Mouse (Mus musculus) regulatory T cell (primary cell): ENCODE measurements at regions not wholly inside any gene's neighbourhood (a gene's known extent, or its start where the extent isn't known, plus 50 kb on each side); places are given as distances from the start of the nearest gene placed in this dataset.

Experiments used
- in situ Hi-C: fragments of 300-600 bp; cut with MboI, MseI; formaldehyde crosslinking; loops from one replicate; pipeline ENCODE4 v1.15.1; 2025; ENCODE audit warnings: high pct_unique_total_duplicates

- in situ Hi-C loops = no loop called here
Measured at GRCm38 (mm10) chr8:6582732-6583131, 1477.6 kb upstream of the Slc10a2 start.

- in situ Hi-C loops = no loop called here
Measured at GRCm38 (mm10) chr8:6577868-6578634, 1472.9 kb upstream of the Slc10a2 start.

GRCm38 (mm10) chr8:6575241-6575640, 1470.1 kb upstream of the Slc10a2 start:
- in situ Hi-C loops = no loop called here

GRCm38 (mm10) chr8:6573492-6573891, 1468.3 kb upstream of the Slc10a2 start:
- in situ Hi-C loops = no loop called here

- in situ Hi-C loops = no loop called here
Measured at GRCm38 (mm10) chr8:6572066-6572665, 1467.0 kb upstream of the Slc10a2 start.

- in situ Hi-C loops = no loop called here
Measured at GRCm38 (mm10) chr8:6550965-6551364, 1445.8 kb upstream of the Slc10a2 start.

GRCm38 (mm10) chr8:6527171-6527570, 1422.0 kb upstream of the Slc10a2 start:
- in situ Hi-C loops = no loop called here

GRCm38 (mm10) chr8:6515882-6516682, 1410.9 kb upstream of the Slc10a2 start:
- in situ Hi-C loops = no loop called here

GRCm38 (mm10) chr8:6492453-6492852, 1387.3 kb upstream of the Slc10a2 start:
- in situ Hi-C loops = no loop called here

- in situ Hi-C loops = no loop called here
Measured at GRCm38 (mm10) chr8:6481966-6482365, 1376.8 kb upstream of the Slc10a2 start.

GRCm38 (mm10) chr8:6471089-6471488, 1365.9 kb upstream of the Slc10a2 start:
- in situ Hi-C loops = no loop called here

GRCm38 (mm10) chr8:6456553-6457180, 1351.5 kb upstream of the Slc10a2 start:
- in situ Hi-C loops = loop anchor here (10.0 kb wide), 1 partner anchor 1032 kb away; no protein-coding TSS in a partner anchor

GRCm38 (mm10) chr8:6448301-6448700, 1343.2 kb upstream of the Slc10a2 start:
- in situ Hi-C loops = loop anchor here (10.0 kb wide), 1 partner anchor 804 kb away; no protein-coding TSS in a partner anchor

GRCm38 (mm10) chr8:6439069-6439468, 1333.9 kb upstream of the Slc10a2 start:
- in situ Hi-C loops = no loop called here
